Mouse (Mus musculus) liver, embryonic 14.5 days (tissue): ENCODE measurements at regions not wholly inside any gene's neighbourhood (a gene's known extent, or its start where the extent isn't known, plus 50 kb on each side); places are given as distances from the start of the nearest gene placed in this dataset.

ENCODE experiments used
- ATAC-seq: fragments of 200-750 bp; cut with Nextera tagmentation; 2 replicates; pipeline ENCODE4 v1.8.0; 2017; ENCODE audit warnings: moderate number of reproducible peaks, mild to moderate bottlenecking, moderate library complexity; ENCODE audit not compliant: insufficient read depth
- DNase-seq, 3 experiments: peaks; one replicate each; pipeline ENCODE4 v3.0.0-alpha.2; 2012 to 2013; ENCODE audit warnings: low read depth in 3 of 3, low spot score in 3 of 3
- H3K27ac ChIP-seq: fragments of 300-500 bp; sonication (generic); 2 replicates; pipeline ENCODE4 v1.5.1; 2014; ENCODE audit warnings: moderate library complexity, mild to moderate bottlenecking, control low read depth, inconsistent platforms
- H3K27me3 ChIP-seq: fragments of 300-500 bp; sonication (generic); 2 replicates; pipeline ENCODE4 v1.6.1; 2014; ENCODE audit warnings: mild to moderate bottlenecking, low read length, moderate library complexity; ENCODE audit not compliant: control insufficient read depth, insufficient read depth
- H3K36me3 ChIP-seq: fragments of 300-500 bp; sonication (generic); replicated peaks from 2 replicates; pipeline ENCODE4 v1.6.1; 2014; ENCODE audit warnings: low read depth; ENCODE audit not compliant: control insufficient read depth, insufficient read depth
- H3K4me1 ChIP-seq, 2 experiments: fragments of 200-500 bp in 1 of 2; fragments of 300-500 bp in 1 of 2; sonication (generic) in 1 of 2; replicated peaks; 2 replicates each; pipeline ENCODE4 v1.6.1; 2012 to 2014; ENCODE audit warnings: antibody characterized with exemption in 1 of 2, inconsistent platforms in 1 of 2, low read length in 1 of 2; ENCODE audit not compliant: control insufficient read depth in 2 of 2, insufficient read depth in 2 of 2
- H3K4me2 ChIP-seq: fragments of 300-500 bp; sonication (generic); 2 replicates; pipeline ENCODE4 v1.6.1; 2014; ENCODE audit warnings: low read depth, mild to moderate bottlenecking, control low read depth, moderate library complexity
- H3K4me3 ChIP-seq, 2 experiments: fragments of 200-500 bp in 1 of 2; fragments of 300-500 bp in 1 of 2; sonication (generic) in 1 of 2; 2 replicates each; pipeline ENCODE4 v1.5.1; 2012 to 2014; ENCODE audit warnings: low read depth in 2 of 2, low read length in 2 of 2, mild to moderate bottlenecking in 2 of 2, control low read depth in 1 of 2, inconsistent platforms in 1 of 2, moderate library complexity in 1 of 2; ENCODE audit not compliant: insufficient read depth in 1 of 2
- H3K9ac ChIP-seq: fragments of 300-500 bp; sonication (generic); replicated peaks from 2 replicates; pipeline ENCODE4 v1.6.1; 2014; ENCODE audit warnings: mild to moderate bottlenecking, control low read depth, moderate library complexity
- H3K9me3 ChIP-seq: fragments of 300-500 bp; sonication (generic); 2 replicates; pipeline ENCODE4 v1.6.1; 2016; ENCODE audit warnings: low read length, mixed read lengths; ENCODE audit not compliant: control insufficient read depth
- CTCF ChIP-seq: IDR thresholded peaks from 2 replicates; pipeline ENCODE4 v1.5.1; 2016; ENCODE audit warnings: antibody characterized with exemption, low read depth, control low read depth
- EP300 ChIP-seq: IDR thresholded peaks from 2 replicates; pipeline ENCODE4 v1.6.1; 2016; ENCODE audit warnings: antibody characterized with exemption, low read depth
- WGBS: fragments of 180-500 bp; shearing (Covaris S2); extraction: QIAGEN DNeasy Blood & Tissue Kit; methylation state at CpG from one replicate; pipeline ENCODE4 v1.1.7; 2014; ENCODE audit not compliant: insufficient replicate concordance; 5-methylcytosine and 5-hydroxymethylcytosine counted together

DNA sequence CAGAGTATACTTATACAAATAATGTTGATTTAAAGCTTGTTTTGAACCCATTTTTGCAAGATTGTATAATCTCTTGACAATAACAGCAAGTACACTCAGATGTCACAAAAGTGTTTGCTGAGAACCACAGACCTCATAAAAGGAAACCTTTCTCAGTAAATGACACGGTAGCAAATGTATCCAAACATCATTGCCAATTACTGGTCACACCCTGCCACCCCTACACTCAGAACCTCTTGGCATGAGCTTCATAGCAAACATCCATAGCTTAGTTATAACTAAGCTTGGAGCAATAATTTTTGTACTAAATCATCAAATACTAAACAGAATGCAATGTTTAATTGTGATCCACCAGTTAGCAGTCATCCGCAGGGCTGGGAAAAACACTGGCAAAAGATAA lies 79.1 kb upstream of the Ppm1h start:
- H3K4me2 ChIP-seq = no peak overlapping the region
- H3K9me3 ChIP-seq = no peaks in the 10 kb centered on the region
- no peaks in the 10 kb centered on the region for H3K36me3 ChIP-seq
- H3K27me3 ChIP-seq = no peaks in the 10 kb centered on the region
- no peak for ATAC-seq
- H3K4me3 ChIP-seq = no peak overlapping the region
- DNase-seq = no peak
- 62% methylated on average over 2 of the region's 2 CpGs for whole genome bisulfite sequencing
- TF ChIP-seq EP300 = no peak
- no peak for TF ChIP-seq CTCF
- no peaks in the 10 kb centered on the region for H3K4me1 ChIP-seq
- H3K27ac ChIP-seq = no peak overlapping the region
- no peak overlapping the region for H3K9ac ChIP-seq

DNA sequence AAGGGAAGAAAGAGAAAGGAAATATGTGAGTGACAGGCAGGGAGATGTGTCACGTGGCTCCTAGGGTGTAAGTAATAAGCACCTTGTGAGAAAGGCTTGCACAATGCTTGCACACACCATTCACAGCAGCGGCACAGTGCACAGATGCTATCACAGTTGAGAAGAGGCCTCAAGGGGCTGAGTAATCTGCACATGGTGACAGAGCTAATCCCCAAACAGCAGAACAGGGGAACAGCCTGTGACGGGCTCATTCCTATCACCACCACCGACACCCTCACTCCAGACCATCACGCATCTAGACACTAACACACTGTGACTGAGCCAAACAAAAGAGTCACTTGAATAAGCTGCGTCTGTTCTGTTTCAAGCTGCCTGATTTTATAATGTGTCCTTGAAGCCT lies 76.2 kb upstream of the Ppm1h start:
- Histone ChIP-seq H3K9ac (no peak overlapping the region), H3K4me2 (no peak overlapping the region), H3K4me1 (no peaks in the 10 kb centered on the region), H3K36me3 (no peaks in the 10 kb centered on the region), H3K27me3 (no peaks in the 10 kb centered on the region), H3K27ac (no peak overlapping the region), H3K9me3 (no peaks in the 10 kb centered on the region), H3K4me3 (no peak overlapping the region)
- DNase-seq (no peak), ATAC-seq (no peak)
- TF ChIP-seq EP300 = no peak
- no peak for TF ChIP-seq CTCF
- WGBS = 39% methylated on average over 6 of the region's 6 CpGs

DNA sequence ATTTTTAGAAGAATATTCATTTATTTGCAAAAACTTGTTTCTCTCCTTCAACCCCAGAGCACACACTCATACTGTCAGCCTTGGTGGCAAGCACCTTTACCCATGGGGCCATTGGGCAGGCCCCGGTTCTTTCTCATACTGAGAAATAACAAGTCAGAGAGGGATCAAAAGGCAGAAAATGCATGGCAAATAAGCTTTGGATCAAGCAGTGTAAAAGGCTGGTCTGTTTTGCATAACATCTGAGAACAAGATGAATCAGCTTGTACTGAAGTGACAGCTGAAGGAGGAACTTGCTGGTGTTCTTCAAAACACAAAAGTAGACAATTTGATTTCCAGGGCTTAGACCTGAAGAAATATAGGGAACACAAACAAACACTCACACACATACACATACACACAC lies 74.6 kb upstream of the Ppm1h start:
- 74% methylated on average over 1 of the region's 1 CpGs for WGBS
- Histone ChIP-seq H3K36me3 (no peaks in the 10 kb centered on the region), H3K9ac (no peak overlapping the region), H3K4me2 (no peak overlapping the region), H3K4me3 (no peak overlapping the region), H3K9me3 (no peaks in the 10 kb centered on the region), H3K27ac (no peak overlapping the region), H3K27me3 (no peaks in the 10 kb centered on the region), H3K4me1 (no peaks in the 10 kb centered on the region)
- no peak for TF ChIP-seq EP300
- TF ChIP-seq CTCF = no peak
- no peak for ATAC-seq
- no peak for DNase-seq

DNA sequence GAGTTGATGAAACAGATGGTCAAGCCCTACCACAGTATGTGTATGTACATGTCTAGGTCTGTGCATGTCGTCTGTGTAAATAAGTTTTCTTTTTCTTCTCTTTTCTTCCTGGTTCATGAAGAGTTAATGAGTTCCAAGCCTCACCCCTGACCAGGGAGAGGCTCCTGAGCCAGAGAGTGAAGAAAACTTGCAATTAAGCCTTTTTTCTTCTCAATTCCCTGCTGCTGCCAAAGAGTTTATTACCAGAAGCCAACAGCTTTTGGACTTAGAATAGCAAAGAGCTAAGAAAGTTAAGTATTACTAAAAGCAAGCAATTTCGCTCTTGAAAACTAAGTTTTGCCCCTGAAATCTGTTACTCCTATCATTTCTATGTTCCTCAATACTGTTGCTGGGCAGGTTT lies 65.3 kb upstream of the Ppm1h start:
- Histone ChIP-seq H3K4me1 (peaks cover 0 to 8% of the 10 kb centered on the region in 2 experiments; a peak in 2 of 4 replicates), H3K36me3 (no peaks in the 10 kb centered on the region), H3K27ac (no peak overlapping the region), H3K9ac (no peak overlapping the region), H3K4me3 (no peak overlapping the region), H3K4me2 (no peak overlapping the region), H3K9me3 (no peaks in the 10 kb centered on the region), H3K27me3 (no peaks in the 10 kb centered on the region)
- DNase-seq (no peak), ATAC-seq (no peak)
- TF ChIP-seq CTCF (no peak), EP300 (no peak)
- 59% methylated on average over 2 of the region's 2 CpGs for WGBS

DNA sequence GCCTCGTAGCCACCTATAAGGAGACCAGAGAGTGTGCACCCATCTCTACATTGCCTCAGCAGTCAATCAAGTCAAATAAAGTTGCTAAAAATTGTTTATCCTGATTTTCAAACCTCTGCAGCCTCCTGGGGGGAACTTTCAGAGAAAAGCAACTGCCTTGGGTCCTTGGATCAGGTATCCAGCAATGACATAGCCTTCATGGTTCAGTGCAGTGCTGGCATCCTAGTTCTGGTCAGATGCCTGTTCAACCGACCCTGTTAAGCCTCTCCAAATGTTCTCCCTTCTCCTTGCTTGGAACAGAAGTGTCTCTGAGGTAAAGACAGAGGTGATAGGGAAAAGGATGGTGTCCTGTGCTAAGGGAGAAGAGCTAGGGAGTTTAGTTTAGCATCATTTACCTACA lies 64.7 kb upstream of the Ppm1h start:
- TF ChIP-seq CTCF = no peak
- no peak for TF ChIP-seq EP300
- H3K36me3 ChIP-seq = no peaks in the 10 kb centered on the region
- H3K9me3 ChIP-seq = no peaks in the 10 kb centered on the region
- peaks cover 0 to 8% of the 10 kb centered on the region in 2 experiments; a peak in 2 of 4 replicates for H3K4me1 ChIP-seq
- DNase-seq = no peak
- ATAC-seq = no peak
- H3K4me2 ChIP-seq = no peak overlapping the region
- no peaks in the 10 kb centered on the region for H3K27me3 ChIP-seq
- H3K4me3 ChIP-seq = no peak overlapping the region
- no peak overlapping the region for H3K9ac ChIP-seq
- WGBS = 59% methylated on average over 2 of the region's 2 CpGs
- H3K27ac ChIP-seq = no peak overlapping the region
